Mouse (Mus musculus): ENCODE measurements around the gene Atg16l1. TPM values are rescaled to one million over a fixed set of nuclear protein-coding genes. Genes with fewer than 3 reads are reported as not detected.

The Atg16l1 gene
- total and polyA plus RNA-seq, 2 experiments from 2014 or later, result 19.6 to 37.1 TPM

GRCm38 (mm10) chr1:87773336-87773735, 17.7 kb downstream of the Atg16l1 start:
- no peaks in the 10 kb centered on the region for H3K9me3 ChIP-seq (replicated peaks; ENCODE audit: control insufficient read depth, low read length)
- no peaks in the 10 kb centered on the region for H3K27me3 ChIP-seq (ENCODE audit: control insufficient read depth, insufficient read depth, low read length)
- no peak for DNase-seq (ENCODE audit: low spot score)
- no peak overlapping the region for H3K27ac ChIP-seq (ENCODE audit: low read depth)
- no peak overlapping the region for H3K4me3 ChIP-seq (ENCODE audit: low read depth, low read length)
- TF ChIP-seq EP300 (IDR thresholded peaks at IDR 0.05; ENCODE audit: low read depth) (no peak), CTCF (IDR thresholded peaks at IDR 0.05; ENCODE audit: low read depth) (no peak)
- H3K4me2 ChIP-seq (ENCODE audit: low read depth, low read length), result no peak overlapping the region
- 76% methylated on average over 2 of the region's 2 CpGs for WGBS
- H3K36me3 ChIP-seq (replicated peaks; ENCODE audit: control insufficient read depth, insufficient read depth, low read length), result peaks cover 88% of the 10 kb centered on the region
- no peaks in the 10 kb centered on the region for H3K4me1 ChIP-seq (ENCODE audit: control insufficient read depth, insufficient read depth)
- no peak for ATAC-seq (ENCODE audit: insufficient read depth, low read depth)
- no peak overlapping the region for H3K9ac ChIP-seq (replicated peaks; ENCODE audit: low read depth, low read length)

GRCm38 (mm10) chr1:87774845-87775244, 19.2 kb downstream of the Atg16l1 start:
- TF ChIP-seq EP300 (IDR thresholded peaks at IDR 0.05; ENCODE audit: low read depth) (no peak), CTCF (IDR thresholded peaks at IDR 0.05; ENCODE audit: low read depth) (no peak)
- Histone ChIP-seq H3K27me3 (ENCODE audit: control insufficient read depth, insufficient read depth, low read length) (no peaks in the 10 kb centered on the region), H3K4me2 (ENCODE audit: low read depth, low read length) (no peak overlapping the region), H3K27ac (ENCODE audit: low read depth) (no peak overlapping the region), H3K4me3 (ENCODE audit: low read depth, low read length) (no peak overlapping the region), H3K9ac (replicated peaks; ENCODE audit: low read depth, low read length) (no peak overlapping the region), H3K9me3 (replicated peaks; ENCODE audit: control insufficient read depth, low read length) (no peaks in the 10 kb centered on the region), H3K36me3 (replicated peaks; ENCODE audit: control insufficient read depth, insufficient read depth, low read length) (peaks cover 88% of the 10 kb centered on the region), H3K4me1 (ENCODE audit: control insufficient read depth, insufficient read depth) (no peaks in the 10 kb centered on the region)
- DNase-seq (ENCODE audit: low spot score) (no peak), ATAC-seq (ENCODE audit: insufficient read depth, low read depth) (no peak)
- WGBS, result 92% methylated on average over 7 of the region's 7 CpGs

GRCm38 (mm10) chr1:87779204-87779785, 23.6 kb downstream of the Atg16l1 start:
- H3K4me3 ChIP-seq (ENCODE audit: low read depth, low read length), result no peak overlapping the region
- no peaks in the 10 kb centered on the region for H3K4me1 ChIP-seq (ENCODE audit: control insufficient read depth, insufficient read depth)
- H3K4me2 ChIP-seq (ENCODE audit: low read depth, low read length), result no peak overlapping the region
- no peak for DNase-seq (ENCODE audit: low spot score)
- no peak for ATAC-seq (ENCODE audit: insufficient read depth, low read depth)
- no peaks in the 10 kb centered on the region for H3K9me3 ChIP-seq (replicated peaks; ENCODE audit: control insufficient read depth, low read length)
- H3K9ac ChIP-seq (replicated peaks; ENCODE audit: low read depth, low read length), result no peak overlapping the region
- H3K27me3 ChIP-seq (ENCODE audit: control insufficient read depth, insufficient read depth, low read length), result no peaks in the 10 kb centered on the region
- TF ChIP-seq CTCF (IDR thresholded peaks at IDR 0.05; ENCODE audit: low read depth) (no peak), EP300 (IDR thresholded peaks at IDR 0.05; ENCODE audit: low read depth) (no peak)
- no peak overlapping the region for H3K27ac ChIP-seq (ENCODE audit: low read depth)
- WGBS, result 86% methylated on average over 5 of the region's 5 CpGs
- peaks cover 96% of the 10 kb centered on the region for H3K36me3 ChIP-seq (replicated peaks; ENCODE audit: control insufficient read depth, insufficient read depth, low read length)

GRCm38 (mm10) chr1:87785703-87786102, 30.0 kb downstream of the Atg16l1 start:
- H3K9ac ChIP-seq (replicated peaks; ENCODE audit: low read depth, low read length), result no peak overlapping the region
- 75% methylated on average over 8 of the region's 8 CpGs for WGBS
- TF ChIP-seq EP300 (IDR thresholded peaks at IDR 0.05; ENCODE audit: low read depth) (no peak), CTCF (IDR thresholded peaks at IDR 0.05; ENCODE audit: low read depth) (no peak)
- peak overlapping the region; percentile 32 for H3K27ac ChIP-seq (ENCODE audit: low read depth)
- H3K4me1 ChIP-seq (ENCODE audit: control insufficient read depth, insufficient read depth), result no peaks in the 10 kb centered on the region
- H3K9me3 ChIP-seq (replicated peaks; ENCODE audit: control insufficient read depth, low read length), result no peaks in the 10 kb centered on the region
- ATAC-seq (ENCODE audit: insufficient read depth, low read depth) (peak; percentile 60), DNase-seq (ENCODE audit: low spot score) (peak; percentile 30)
- peaks cover 83% of the 10 kb centered on the region for H3K36me3 ChIP-seq (replicated peaks; ENCODE audit: control insufficient read depth, insufficient read depth, low read length)
- no peak overlapping the region for H3K4me2 ChIP-seq (ENCODE audit: low read depth, low read length)
- H3K4me3 ChIP-seq (ENCODE audit: low read depth, low read length), result no peak overlapping the region
- no peaks in the 10 kb centered on the region for H3K27me3 ChIP-seq (ENCODE audit: control insufficient read depth, insufficient read depth, low read length)

GRCm38 (mm10) chr1:87786251-87786650, 30.6 kb downstream of the Atg16l1 start:
- ATAC-seq (ENCODE audit: insufficient read depth, low read depth), result peak; percentile 62; the same call in 1 of the 2 replicates
- Histone ChIP-seq H3K36me3 (replicated peaks; ENCODE audit: control insufficient read depth, insufficient read depth, low read length) (peaks cover 83% of the 10 kb centered on the region), H3K27me3 (ENCODE audit: control insufficient read depth, insufficient read depth, low read length) (no peaks in the 10 kb centered on the region), H3K4me3 (ENCODE audit: low read depth, low read length) (no peak overlapping the region), H3K9ac (replicated peaks; ENCODE audit: low read depth, low read length) (no peak overlapping the region), H3K4me2 (ENCODE audit: low read depth, low read length) (no peak overlapping the region), H3K4me1 (ENCODE audit: control insufficient read depth, insufficient read depth) (no peaks in the 10 kb centered on the region), H3K9me3 (replicated peaks; ENCODE audit: control insufficient read depth, low read length) (no peaks in the 10 kb centered on the region), H3K27ac (ENCODE audit: low read depth) (peak overlapping the region; percentile 32)
- DNase-seq (ENCODE audit: low spot score), result peak; percentile 7
- TF ChIP-seq CTCF (IDR thresholded peaks at IDR 0.05; ENCODE audit: low read depth), result no peak
- TF ChIP-seq EP300 (IDR thresholded peaks at IDR 0.05; ENCODE audit: low read depth), result no peak
- 60% methylated on average over 7 of the region's 7 CpGs for WGBS

- no peak for ATAC-seq (ENCODE audit: insufficient read depth, low read depth)
- peaks cover 81% of the 10 kb centered on the region for H3K36me3 ChIP-seq (replicated peaks; ENCODE audit: control insufficient read depth, insufficient read depth, low read length)
- H3K9me3 ChIP-seq (replicated peaks; ENCODE audit: control insufficient read depth, low read length), result no peaks in the 10 kb centered on the region
- H3K4me2 ChIP-seq (ENCODE audit: low read depth, low read length), result no peak overlapping the region
- 87% methylated on average over 8 of the region's 8 CpGs for WGBS
- H3K9ac ChIP-seq (replicated peaks; ENCODE audit: low read depth, low read length), result no peak overlapping the region
- no peak overlapping the region for H3K27ac ChIP-seq (ENCODE audit: low read depth)
- H3K4me1 ChIP-seq (ENCODE audit: control insufficient read depth, insufficient read depth), result no peaks in the 10 kb centered on the region
- no peak overlapping the region for H3K4me3 ChIP-seq (ENCODE audit: low read depth, low read length)
- DNase-seq (ENCODE audit: low spot score), result no peak
- H3K27me3 ChIP-seq (ENCODE audit: control insufficient read depth, insufficient read depth, low read length), result no peaks in the 10 kb centered on the region
- TF ChIP-seq CTCF (IDR thresholded peaks at IDR 0.05; ENCODE audit: low read depth), result no peak
- TF ChIP-seq EP300 (IDR thresholded peaks at IDR 0.05; ENCODE audit: low read depth), result no peak
Measured at GRCm38 (mm10) chr1:87789665-87790064, 34.0 kb downstream of the Atg16l1 start.
